Mouse (Mus musculus): Measurements from ENCODE around the gene Sept9.

- no peak for TF ChIP-seq CTCF (IDR thresholded peaks at IDR 0.05; ENCODE audit: control insufficient read depth, insufficient read depth, insufficient replicate concordance, low read depth, low read length)
- TF ChIP-seq POLR2A (IDR thresholded peaks at IDR 0.05; ENCODE audit: control insufficient read depth, low read depth, low read length) = no peak
Measured at GRCm38 (mm10) chr11:117285606-117285931, 86.1 kb downstream of the Sept9 start.
